Mouse (Mus musculus) cerebellum, postnatal 10 days (tissue): ENCODE results near the gene Gm47959.

ENCODE experiments used
- DNase-seq, 2 experiments: peaks; one replicate each; pipeline ENCODE4 v3.0.0; 2021; ENCODE audit warnings: mixed read lengths in 2 of 2

The Gm47959 gene

GRCm38 (mm10) chr1:83034509-83034908 is 34.2 kb downstream of the Gm47959 start:
- no peak for DNase-seq

DNA sequence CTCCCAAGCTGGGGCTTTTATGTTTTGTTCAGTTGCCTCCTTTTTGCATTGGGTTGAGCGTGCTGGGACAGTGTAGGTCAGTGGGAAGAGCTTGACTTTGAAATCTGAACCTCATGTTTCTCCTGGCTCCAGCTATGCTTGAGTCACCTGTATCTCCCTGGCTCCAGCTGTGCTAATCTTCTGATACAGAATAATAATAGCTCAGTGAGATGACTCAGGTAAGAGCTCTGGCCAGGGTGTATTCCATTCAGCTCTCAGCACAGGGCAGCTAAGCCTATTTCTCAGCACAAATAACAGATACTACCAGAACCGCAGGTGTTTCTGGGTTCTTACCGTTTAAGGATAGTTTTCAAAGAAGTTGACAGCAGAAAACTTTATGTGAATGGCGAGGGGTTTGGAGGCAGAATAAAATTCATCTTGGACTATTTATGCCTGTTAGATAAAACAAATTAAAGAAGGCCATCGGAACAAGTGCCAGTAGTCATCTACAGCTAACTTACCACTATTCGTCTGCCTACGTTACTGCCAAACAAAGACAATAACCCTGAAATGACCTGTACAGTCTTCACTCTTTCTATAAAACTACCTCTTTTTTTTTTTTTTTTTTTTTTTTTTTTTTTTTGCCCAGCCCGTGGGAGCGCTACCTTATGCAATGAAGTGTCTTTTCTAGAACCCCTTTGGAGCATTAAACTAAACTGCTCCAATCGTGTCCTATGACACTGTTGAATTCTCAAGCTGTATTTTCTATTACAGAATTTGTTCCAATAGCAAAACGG is 36.7 kb downstream of the Gm47959 start:
- no peak for DNase-seq

- peak; percentile 46 to 51 for DNase-seq
Measured at GRCm38 (mm10) chr1:83038109-83038672, 37.8 kb downstream of the Gm47959 start, which contains the start of gene Slc19a3. Gene Slc19a3 (minus strand): TSS chr1:83038448.

GRCm38 (mm10) chr1:83039080-83039479 is 38.7 kb downstream of the Gm47959 start:
- DNase-seq: no peak

- no peak for DNase-seq
Measured at GRCm38 (mm10) chr1:83042380-83042779, 42.0 kb downstream of the Gm47959 start, which contains the start of gene Krtap28-10. Gene Krtap28-10 (minus strand): TSS chr1:83042480.

DNA sequence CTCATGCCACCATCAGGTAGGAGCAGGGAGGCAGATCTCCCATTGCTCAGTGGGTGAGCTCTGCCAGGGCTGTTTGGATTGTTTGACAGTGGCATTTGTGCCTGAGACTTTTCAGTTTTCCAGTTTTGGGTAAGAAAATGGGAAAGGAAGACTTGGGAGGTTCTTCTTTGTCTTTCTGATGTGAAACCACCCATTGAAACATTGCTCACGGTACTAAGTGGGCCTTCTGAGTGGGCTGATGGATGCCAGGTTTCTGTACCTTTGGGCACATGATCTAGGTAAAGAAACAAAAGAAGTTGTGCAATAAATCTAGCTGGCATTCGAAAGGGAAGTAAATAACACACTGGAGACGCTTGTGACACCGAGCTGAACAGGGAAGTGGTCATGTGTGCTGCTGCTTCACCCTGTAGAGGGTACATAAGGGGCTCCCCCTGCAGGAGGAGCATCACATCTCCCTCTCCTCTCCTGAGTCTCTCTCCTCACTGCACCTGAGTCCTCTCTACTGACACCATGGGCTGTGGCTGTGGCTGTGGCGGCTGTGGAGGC is 44.6 kb downstream of the Gm47959 start, which contains the start of gene Gm47969:
Gene Gm47969, plus strand, starts transcription at position 51 of the 546 bp plus-strand sequence.
- no peak for DNase-seq
